Mouse (Mus musculus) myocyte (in vitro differentiated cells): ENCODE data around the gene Zfhx3. TPM values are rescaled to one million over a fixed set of nuclear protein-coding genes. Genes with fewer than 3 reads are reported as not detected.

ENCODE experiments used
- H3K27me3 ChIP-seq: one replicate; pipeline ENCODE4 v1.6.1; 2011; ENCODE audit not compliant: control insufficient read depth, insufficient read depth, insufficient read length
- H3K36me3 ChIP-seq: one replicate; pipeline ENCODE4 v1.6.1; 2011; ENCODE audit not compliant: control insufficient read depth, insufficient read depth
- H3K4me2 ChIP-seq: one replicate; pipeline ENCODE4 v1.6.1; 2011; ENCODE audit warnings: low read depth, control low read depth
- H3K4me3 ChIP-seq: one replicate; pipeline ENCODE4 v1.5.1; 2011; ENCODE audit warnings: mild to moderate bottlenecking, control low read depth, moderate library complexity
- H3K79me2 ChIP-seq: one replicate; pipeline ENCODE4 v1.6.1; 2011; ENCODE audit not compliant: control insufficient read depth, insufficient read depth
- H3ac ChIP-seq: one replicate; pipeline ENCODE4 v1.6.1; 2011; ENCODE audit not compliant: control insufficient read depth, insufficient read length
- CEBPB ChIP-seq: IDR thresholded peaks from 2 replicates; pipeline ENCODE4 v1.6.1; 2011; ENCODE audit warnings: mild to moderate bottlenecking, moderate library complexity; ENCODE audit not compliant: poor library complexity, insufficient read depth, severe bottlenecking
- E2F4 ChIP-seq: IDR thresholded peaks from one replicate; pipeline ENCODE4 v1.6.1; 2011; ENCODE audit warnings: mild to moderate bottlenecking, control low read depth, moderate library complexity; ENCODE audit not compliant: insufficient read depth
- MAX ChIP-seq: IDR thresholded peaks from one replicate; pipeline ENCODE4 v1.6.1; 2011; ENCODE audit warnings: low read depth, mild to moderate bottlenecking, control low read depth
- MYOD1 ChIP-seq, 3 experiments: IDR thresholded peaks; one replicate each; pipeline ENCODE4 v1.6.1; 2011; ENCODE audit warnings: control low read depth in 2 of 3, low read depth in 2 of 3, mild to moderate bottlenecking in 2 of 3, moderate library complexity in 1 of 3; ENCODE audit not compliant: insufficient read length in 2 of 3, control insufficient read depth in 1 of 3
- MYOG ChIP-seq, 3 experiments: IDR thresholded peaks; one replicate each; pipeline ENCODE4 v1.6.1; 2011; ENCODE audit warnings: control low read depth in 2 of 3, low read depth in 2 of 3, mild to moderate bottlenecking in 2 of 3; ENCODE audit not compliant: insufficient read length in 2 of 3, control insufficient read depth in 1 of 3, insufficient read depth in 1 of 3
- POLR2A ChIP-seq: IDR thresholded peaks from one replicate; pipeline ENCODE4 v1.6.1; 2011; ENCODE audit warnings: low read depth, mild to moderate bottlenecking, control low read depth, moderate library complexity; ENCODE audit not compliant: insufficient read length
- POLR2AphosphoS2 ChIP-seq: IDR thresholded peaks from one replicate; pipeline ENCODE4 v1.6.1; 2011; ENCODE audit warnings: low read depth, control low read depth; ENCODE audit not compliant: insufficient read length
- REST ChIP-seq: IDR thresholded peaks from one replicate; pipeline ENCODE4 v1.6.1; 2011; ENCODE audit warnings: mild to moderate bottlenecking, control low read depth, moderate library complexity; ENCODE audit not compliant: insufficient read depth, insufficient read length
- SRF ChIP-seq: IDR thresholded peaks from one replicate; pipeline ENCODE4 v1.6.1; 2011; ENCODE audit warnings: low read depth; ENCODE audit not compliant: control insufficient read depth, insufficient read length
- TCF12 ChIP-seq: IDR thresholded peaks from one replicate; pipeline ENCODE4 v1.6.1; 2011; ENCODE audit warnings: mild to moderate bottlenecking, control low read depth; ENCODE audit not compliant: poor library complexity, insufficient read depth, severe bottlenecking
- TCF3 ChIP-seq: IDR thresholded peaks from one replicate; pipeline ENCODE4 v1.6.1; 2011; ENCODE audit warnings: low read depth, control low read depth; ENCODE audit not compliant: insufficient read length
- USF1 ChIP-seq: IDR thresholded peaks from one replicate; pipeline ENCODE4 v1.6.1; 2011; ENCODE audit warnings: low read depth, mild to moderate bottlenecking, control low read depth, moderate library complexity
- polyA plus RNA-seq: library from polyadenylated mRNA; unstranded; fragments of >200 nt; fragmentation: generic; extraction: Trizol; gene quantifications from one replicate; pipeline ENCODE4 v1.2.1, GENCODE M21; 2012; ENCODE audit warnings: missing spikeins

Zfhx3 gene
- polyA plus RNA-seq, 1 experiment = 3.0 TPM

- Histone ChIP-seq H3ac (no peak overlapping the region), H3K36me3 (no peaks in the 10 kb centered on the region), H3K4me3 (no peak overlapping the region), H3K27me3 (no peaks in the 10 kb centered on the region), H3K79me2 (no peaks in the 10 kb centered on the region), H3K4me2 (no peak overlapping the region)
- TF ChIP-seq TCF3 (no peak), MYOD1 (IDR thresholded peaks at IDR 0.05; ENCODE audit: control insufficient read depth in 1 of 3, insufficient read length in 2 of 3, low read depth in 2 of 3) (no peak), REST (no peak), E2F4 (no peak), USF1 (no peak), SRF (no peak), CEBPB (no peak), MYOG (IDR thresholded peaks at IDR 0.05; ENCODE audit: control insufficient read depth in 1 of 3, insufficient read depth in 1 of 3, insufficient read length in 2 of 3, low read depth in 2 of 3) (no peak)
These were observed 162.1 kb downstream of the Zfhx3 start for GRCm38 (mm10) chr8:108104471-108105098.

- Histone ChIP-seq H3ac (no peak overlapping the region), H3K4me2 (no peak overlapping the region), H3K27me3 (no peaks in the 10 kb centered on the region), H3K4me3 (no peak overlapping the region), H3K36me3 (no peaks in the 10 kb centered on the region), H3K79me2 (no peaks in the 10 kb centered on the region)
- TF ChIP-seq TCF3 (no peak), SRF (no peak), CEBPB (no peak), E2F4 (no peak), MAX (no peak), TCF12 (no peak), POLR2AphosphoS2 (no peak), MYOD1 (IDR thresholded peaks at IDR 0.05; ENCODE audit: control insufficient read depth in 1 of 3, insufficient read length in 2 of 3, low read depth in 2 of 3) (no peak)
These were observed 182.6 kb downstream of the Zfhx3 start for GRCm38 (mm10) chr8:108125053-108125452.

- no peaks in the 10 kb centered on the region for H3K79me2 ChIP-seq
- TF ChIP-seq POLR2A (no peak), MYOG (IDR thresholded peaks at IDR 0.05; ENCODE audit: control insufficient read depth in 1 of 3, insufficient read depth in 1 of 3, insufficient read length in 2 of 3, low read depth in 2 of 3) (no peak), SRF (no peak), CEBPB (no peak), REST (no peak), MAX (no peak), MYOD1 (IDR thresholded peaks at IDR 0.05; ENCODE audit: control insufficient read depth in 1 of 3, insufficient read length in 2 of 3, low read depth in 2 of 3) (no peak), E2F4 (no peak), POLR2AphosphoS2 (no peak), TCF12 (no peak), USF1 (no peak)
- no peak overlapping the region for H3K4me2 ChIP-seq
- H3K27me3 ChIP-seq = no peaks in the 10 kb centered on the region
- H3ac ChIP-seq = no peak overlapping the region
- no peaks in the 10 kb centered on the region for H3K36me3 ChIP-seq
- no peak overlapping the region for H3K4me3 ChIP-seq
These were observed 183.0 kb downstream of the Zfhx3 start for GRCm38 (mm10) chr8:108125491-108125890.

GRCm38 (mm10) chr8:108146536-108146935 lies 204.1 kb downstream of the Zfhx3 start:
- no peaks in the 10 kb centered on the region for H3K27me3 ChIP-seq
- TF ChIP-seq MYOD1 (IDR thresholded peaks at IDR 0.05; ENCODE audit: control insufficient read depth in 1 of 3, insufficient read length in 2 of 3, low read depth in 2 of 3) (no peak), TCF12 (no peak), USF1 (no peak), E2F4 (no peak), TCF3 (no peak), MAX (no peak), POLR2AphosphoS2 (no peak), SRF (no peak), POLR2A (no peak), CEBPB (no peak), REST (no peak), MYOG (IDR thresholded peaks at IDR 0.05; ENCODE audit: control insufficient read depth in 1 of 3, insufficient read depth in 1 of 3, insufficient read length in 2 of 3, low read depth in 2 of 3) (no peak)
- H3ac ChIP-seq = no peak overlapping the region
- H3K79me2 ChIP-seq = no peaks in the 10 kb centered on the region
- no peaks in the 10 kb centered on the region for H3K36me3 ChIP-seq
- no peak overlapping the region for H3K4me3 ChIP-seq
- no peak overlapping the region for H3K4me2 ChIP-seq

- Histone ChIP-seq H3K79me2 (no peaks in the 10 kb centered on the region), H3K27me3 (no peaks in the 10 kb centered on the region), H3K36me3 (no peaks in the 10 kb centered on the region), H3K4me3 (no peak overlapping the region), H3K4me2 (no peak overlapping the region), H3ac (no peak overlapping the region)
- TF ChIP-seq MYOG (IDR thresholded peaks at IDR 0.05; ENCODE audit: control insufficient read depth in 1 of 3, insufficient read depth in 1 of 3, insufficient read length in 2 of 3, low read depth in 2 of 3) (no peak), CEBPB (no peak)
These were observed 206.3 kb downstream of the Zfhx3 start for GRCm38 (mm10) chr8:108148599-108149249.
